Mouse (Mus musculus) urinary bladder, adult 18-20 months (tissue): Measurements from ENCODE around the gene Ctcfl.

ENCODE experiments used
- DNase-seq, 2 experiments: peaks; one replicate each; pipeline ENCODE4 v3.0.0; 2022; ENCODE audit warnings: low spot score in 2 of 2, mixed read lengths in 2 of 2

The Ctcfl gene

DNA sequence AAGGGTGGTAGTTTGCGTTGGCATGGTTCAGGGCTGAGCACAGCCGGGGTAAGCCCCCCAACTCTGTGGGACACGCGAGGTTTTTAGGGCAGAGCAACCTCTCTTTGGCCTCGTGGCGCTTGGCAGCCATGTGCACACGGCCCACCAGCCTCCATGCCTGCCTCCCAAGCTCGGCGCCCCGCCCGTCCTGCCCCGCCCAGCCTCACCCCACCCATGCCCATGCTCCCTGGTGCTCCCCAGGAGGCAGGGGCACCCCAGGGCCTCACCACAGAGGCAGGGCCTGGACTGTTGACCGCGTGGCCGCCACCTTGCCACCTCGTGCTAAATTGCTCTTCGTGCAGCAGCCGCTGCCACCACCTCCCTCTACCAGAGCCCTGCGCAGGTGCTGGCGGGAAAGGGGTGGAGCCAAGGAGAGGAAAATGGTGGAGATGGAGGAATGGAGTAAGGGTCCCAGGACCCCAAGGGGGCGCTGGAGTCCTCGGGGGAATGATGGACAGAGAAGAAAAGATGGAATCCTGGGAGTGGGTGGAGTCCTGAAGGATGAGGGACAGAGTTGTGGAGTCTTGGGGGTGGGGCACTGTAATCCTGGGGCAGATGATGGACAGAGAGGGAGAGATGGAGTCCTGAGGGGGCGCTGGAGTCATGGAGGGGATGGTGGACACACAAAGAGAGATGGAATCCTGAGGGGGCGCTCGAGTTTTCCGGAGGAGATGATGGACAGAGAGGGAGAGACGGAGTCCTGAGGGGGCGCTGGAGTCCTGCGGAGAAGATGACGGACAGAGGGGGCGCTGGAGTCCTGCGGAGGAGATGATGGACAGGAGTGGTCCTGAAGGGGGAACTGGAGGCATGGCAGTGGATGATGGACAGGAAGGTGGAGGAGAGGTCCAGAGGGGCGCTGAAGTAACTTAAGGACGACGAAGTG, at the start of gene Ctcfl:
Ctcfl (minus strand) TSS at position 503 of the 922 bp plus-strand sequence.
- DNase-seq, result no peak

GRCm38 (mm10) chr2:173168411-173168851, 49.1 kb upstream of the Ctcfl start:
- DNase-seq, result no peak

DNA sequence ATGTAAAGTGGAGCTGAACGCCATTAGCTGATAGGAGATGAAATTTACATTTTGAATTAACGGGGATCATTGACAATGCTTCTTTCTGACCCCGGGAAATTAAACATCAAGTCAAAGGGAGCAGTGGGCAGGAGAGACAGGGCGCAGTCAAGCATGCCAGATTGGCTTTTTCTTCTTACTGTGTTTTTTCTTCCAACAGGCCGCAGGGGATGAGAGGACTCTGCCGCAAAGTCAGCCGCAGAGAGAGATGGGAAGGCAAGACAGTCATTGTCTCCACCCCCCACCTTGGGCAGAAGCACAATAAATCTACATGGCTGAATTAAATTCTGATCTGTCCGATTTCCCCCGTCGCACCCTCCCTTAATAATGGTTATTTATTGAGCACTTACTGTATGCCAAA, 46.0 kb upstream of the Ctcfl start:
- DNase-seq, result no peak

- no peak for DNase-seq
Measured at GRCm38 (mm10) chr2:173164946-173165345, 45.6 kb upstream of the Ctcfl start.

DNA sequence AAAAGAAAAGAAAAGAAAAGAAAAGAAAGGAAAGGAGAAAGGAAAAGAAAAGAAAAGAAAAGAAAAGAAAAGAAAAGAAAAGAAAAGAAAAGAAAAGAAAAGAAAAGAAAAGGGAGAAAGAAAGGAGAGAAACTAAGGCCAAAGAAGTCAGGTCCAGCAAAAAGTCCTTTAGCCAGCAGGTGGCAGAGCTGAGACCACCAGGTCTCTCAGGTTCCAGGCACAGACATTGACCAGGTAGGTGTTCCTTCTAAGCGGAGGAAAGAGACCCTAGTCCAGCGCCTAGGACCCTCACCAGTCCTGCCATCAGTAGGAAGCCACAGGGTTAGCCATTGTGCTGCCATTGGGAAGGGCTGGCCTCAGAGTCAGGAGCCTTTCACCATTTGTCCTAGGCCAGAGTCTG, 45.0 kb upstream of the Ctcfl start:
- DNase-seq, result peak in 1 of 2 experiments; percentile 38

GRCm38 (mm10) chr2:173163380-173163779, 44.1 kb upstream of the Ctcfl start:
- no peak for DNase-seq

GRCm38 (mm10) chr2:173159354-173160311, 40.3 kb upstream of the Ctcfl start:
- peak; percentile 32 to 41 for DNase-seq

GRCm38 (mm10) chr2:173158390-173159055, 39.2 kb upstream of the Ctcfl start:
- DNase-seq, result no peak

DNA sequence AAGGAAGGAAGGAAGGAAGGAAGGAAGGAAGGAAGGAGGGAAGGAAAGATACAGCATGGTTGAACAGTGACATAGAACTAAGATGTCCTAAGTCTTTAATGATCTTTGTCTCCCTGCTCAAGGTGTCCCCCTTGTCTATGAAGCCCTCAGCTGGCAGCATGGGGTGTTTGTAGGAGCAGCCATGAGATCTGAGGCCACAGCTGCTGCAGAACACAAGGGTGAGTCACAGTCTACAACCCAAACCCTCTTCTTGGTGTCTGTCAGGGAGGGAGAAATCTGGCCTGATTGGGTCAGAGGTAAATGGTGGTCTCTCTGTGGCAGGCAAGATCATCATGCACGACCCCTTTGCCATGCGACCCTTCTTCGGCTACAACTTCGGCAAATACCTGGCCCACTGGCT, 38.5 kb upstream of the Ctcfl start:
- no peak for DNase-seq

GRCm38 (mm10) chr2:173157376-173157775, 38.1 kb upstream of the Ctcfl start:
- no peak for DNase-seq

GRCm38 (mm10) chr2:173156923-173157322, 37.6 kb upstream of the Ctcfl start:
- no peak for DNase-seq

DNA sequence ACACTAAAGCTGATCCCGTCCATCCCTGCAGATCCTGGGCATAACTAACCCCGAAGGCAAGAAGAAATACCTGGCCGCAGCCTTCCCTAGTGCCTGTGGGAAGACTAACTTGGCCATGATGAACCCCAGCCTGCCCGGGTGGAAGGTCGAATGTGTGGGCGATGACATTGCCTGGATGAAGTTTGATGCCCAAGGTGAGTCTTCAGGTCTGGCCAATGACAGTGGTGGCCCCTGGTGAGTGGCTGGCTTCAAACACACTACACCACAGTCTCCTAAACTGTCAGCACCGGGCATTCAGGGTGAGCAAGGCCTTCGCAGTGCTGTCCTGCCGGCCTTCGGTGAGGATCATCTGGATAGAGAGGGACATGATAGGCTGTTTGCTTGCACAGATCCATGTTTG, 36.6 kb upstream of the Ctcfl start:
- no peak for DNase-seq

- no peak for DNase-seq
Measured at GRCm38 (mm10) chr2:173154962-173155361, 35.6 kb upstream of the Ctcfl start.

- no peak for DNase-seq
Measured at GRCm38 (mm10) chr2:173154513-173154912, 35.2 kb upstream of the Ctcfl start.

GRCm38 (mm10) chr2:173153266-173153665, 33.9 kb upstream of the Ctcfl start:
- DNase-seq, result no peak

DNA sequence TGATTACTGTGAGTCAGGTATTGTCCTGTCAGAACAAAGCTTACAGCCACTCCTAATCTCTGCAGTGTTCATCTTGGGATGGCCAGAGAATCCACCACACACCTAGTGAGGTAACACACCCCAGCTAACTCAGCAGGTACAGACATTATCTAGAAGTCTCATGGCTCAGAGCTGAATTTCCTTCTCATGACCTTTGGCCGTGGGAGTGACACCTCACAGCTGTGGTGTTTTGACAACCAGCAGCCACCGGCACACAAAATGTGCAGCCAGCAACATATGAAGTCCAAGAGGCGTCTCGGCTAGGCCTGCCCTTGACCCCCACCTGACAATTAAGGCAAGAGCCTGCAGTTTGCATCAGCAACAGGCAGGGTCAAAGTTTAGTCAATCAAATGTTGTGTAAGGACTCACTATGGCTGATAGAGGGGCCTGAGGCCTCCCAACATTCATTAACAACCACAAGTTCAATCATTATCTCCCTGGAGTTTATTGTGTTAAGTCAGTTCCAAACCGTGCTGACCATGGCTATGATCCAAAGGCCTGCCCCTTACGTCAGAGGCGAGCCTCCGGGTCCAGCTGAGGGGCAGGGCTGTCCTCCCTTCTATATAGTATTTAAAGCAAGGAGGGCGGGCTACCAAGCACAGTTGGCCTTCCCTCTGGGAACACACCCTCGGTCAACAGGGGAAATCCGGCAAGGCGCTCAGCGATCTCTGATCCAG, 33.3 kb upstream of the Ctcfl start, which contains the start of gene Pck1:
Pck1 (plus strand) TSS at position 613 of the 716 bp plus-strand sequence.
- no peak for DNase-seq

GRCm38 (mm10) chr2:173151784-173152284, 32.5 kb upstream of the Ctcfl start:
- no peak for DNase-seq

DNA sequence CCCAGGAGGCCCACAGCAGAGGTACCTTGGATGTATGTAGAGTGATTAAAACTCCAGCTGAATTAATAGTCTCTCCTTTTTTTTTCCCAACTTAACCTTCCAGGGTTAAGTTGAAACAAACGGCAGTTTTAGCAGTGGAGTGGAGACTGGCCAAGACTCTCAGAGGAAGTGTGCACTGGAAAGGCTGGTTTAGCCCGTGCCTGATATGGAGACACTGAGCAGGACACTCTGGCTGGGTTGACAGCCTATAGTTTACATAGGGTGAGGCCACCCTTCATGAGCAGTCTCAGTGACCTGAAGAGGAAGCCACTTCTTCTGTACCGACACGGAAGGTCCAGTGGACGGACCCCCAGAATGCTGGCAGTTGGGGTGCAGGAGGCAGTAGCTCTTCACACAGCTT, 32.0 kb upstream of the Ctcfl start:
- DNase-seq, result no peak

GRCm38 (mm10) chr2:173148001-173148400, 28.7 kb upstream of the Ctcfl start:
- DNase-seq, result no peak

- DNase-seq, result no peak
Measured at GRCm38 (mm10) chr2:173146728-173147127, 27.4 kb upstream of the Ctcfl start.

GRCm38 (mm10) chr2:173145808-173146207, 26.5 kb upstream of the Ctcfl start:
- no peak for DNase-seq
